Comparison of ENCODE assay signal across 7 mouse cellular contexts in genomic region chr2:24949421-24950188, GRCm38 (mm10). TPM values are rescaled to one million over a fixed set of nuclear protein-coding genes. Genes with fewer than 3 reads are reported as not detected.
DNase-seq lines count a peak whose midpoint lies in the region; ATAC-seq lines count a peak whose summit lies in the region.

Gene Zmynd19, plus strand, starts transcription at chr2:24949792.

- peak within 1 kb of the TSS; percentile 97 for H3K4me3 ChIP-seq in intestine, embryonic 15.5 days (replicated peaks)
- peak within 1 kb of the TSS; percentile 98 for H3K4me3 ChIP-seq in midbrain, embryonic 10.5 days

- intact Hi-C loops in gastrocnemius, postnatal 36 days (cut with DNase I): no loop called here
- intact Hi-C loops in left cerebral cortex, postnatal 25 days (cut with DNase I): no loop called here

- peaks cover 19% of the 10 kb centered on the region for H3K36me3 ChIP-seq in intestine, embryonic 15.5 days
- H3K36me3 ChIP-seq in midbrain, embryonic 10.5 days: peaks cover 36% of the 10 kb centered on the region

- H3K9me3 ChIP-seq in intestine, embryonic 15.5 days: no peaks in the 10 kb centered on the region
- H3K9me3 ChIP-seq in midbrain, embryonic 10.5 days (replicated peaks): no peaks in the 10 kb centered on the region

- H3K27ac ChIP-seq in intestine, embryonic 15.5 days: peak within 1 kb of the TSS; percentile 51; the same call in 1 of the 2 replicates
- peak within 1 kb of the TSS; percentile 95 for H3K27ac ChIP-seq in midbrain, embryonic 10.5 days (replicated peaks)

- no peaks in the 10 kb centered on the region for H3K27me3 ChIP-seq in intestine, embryonic 15.5 days (replicated peaks)
- H3K27me3 ChIP-seq in midbrain, embryonic 10.5 days (ENCODE audit: low read depth, poor library complexity, severe bottlenecking): peaks cover 13% of the 10 kb centered on the region

- WGBS in intestine, embryonic 15.5 days: 0% methylated on average over 107 of the region's 108 CpGs
- under 1% methylated on average over 108 of the region's 108 CpGs for WGBS in midbrain, embryonic 10.5 days

- H3K9ac ChIP-seq in intestine, embryonic 15.5 days: peak within 1 kb of the TSS; percentile 91

- H3K4me2 ChIP-seq in intestine, embryonic 15.5 days (replicated peaks): peak within 1 kb of the TSS; percentile 85

- peak; percentile 100 for ATAC-seq in intestine, embryonic 15.5 days

- DNase-seq in adrenal gland, adult 18-20 months (ENCODE audit: low spot score in 2 of 2): peak; percentile 98
- peak; percentile 99 for DNase-seq in embryo, embryonic 11 days
- peak; percentile 96 to 98 for DNase-seq in gastrocnemius, postnatal 36 days
- DNase-seq in left cerebral cortex, postnatal 25 days (ENCODE audit: low spot score in 2 of 2): peak; percentile 98 to 99
- peak; percentile 97 for DNase-seq in midbrain, embryonic 10.5 days (ENCODE audit: low spot score)
- DNase-seq in right cerebral cortex, postnatal 4 days: peak; percentile 100

- H3K4me1 ChIP-seq in intestine, embryonic 15.5 days (replicated peaks): peaks cover 13% of the 10 kb centered on the region
- peaks cover 24% of the 10 kb centered on the region for H3K4me1 ChIP-seq in midbrain, embryonic 10.5 days

RNA-seq across cellular contexts. Expression of gene Zmynd19, which starts in this region (rescaled TPM):
- 10 to 100 TPM; 21.6 to 30.4 TPM for total RNA-seq in adrenal gland, adult 18-20 months (2021)
- total RNA-seq in gastrocnemius, postnatal 36 days (2021): 10 to 100 TPM; 19.4 to 19.5 TPM
- polyA plus RNA-seq in intestine, embryonic 15.5 days (2015; fragmentation: Nextera tagmentation; extraction: Ambion mirVana): 13.8 and 16.5 TPM in 2 replicates
- 10 to 100 TPM; 36.8 to 39.4 TPM for total RNA-seq in left cerebral cortex, postnatal 25 days (2021)
- polyA plus RNA-seq in midbrain, embryonic 10.5 days (2016; fragmentation: Nextera tagmentation; extraction: Ambion mirVana): 22.8 and 23.2 TPM in 2 replicates

Comparison
In these comparisons a context has a peak if more than half of its experiments do, and no peak if none do; other contexts are left out.
1. Peak in every context shown above with its lines: DNase-seq, ATAC-seq, H3K4me3 ChIP-seq and H3K27ac ChIP-seq.